Mouse (Mus musculus) urinary bladder, postnatal 14 days (tissue): ENCODE data around the gene Rnf43.

Source experiments
- DNase-seq: peaks from one replicate; pipeline ENCODE4 v3.0.0; 2021; ENCODE audit warnings: low spot score

The Rnf43 gene

DNA sequence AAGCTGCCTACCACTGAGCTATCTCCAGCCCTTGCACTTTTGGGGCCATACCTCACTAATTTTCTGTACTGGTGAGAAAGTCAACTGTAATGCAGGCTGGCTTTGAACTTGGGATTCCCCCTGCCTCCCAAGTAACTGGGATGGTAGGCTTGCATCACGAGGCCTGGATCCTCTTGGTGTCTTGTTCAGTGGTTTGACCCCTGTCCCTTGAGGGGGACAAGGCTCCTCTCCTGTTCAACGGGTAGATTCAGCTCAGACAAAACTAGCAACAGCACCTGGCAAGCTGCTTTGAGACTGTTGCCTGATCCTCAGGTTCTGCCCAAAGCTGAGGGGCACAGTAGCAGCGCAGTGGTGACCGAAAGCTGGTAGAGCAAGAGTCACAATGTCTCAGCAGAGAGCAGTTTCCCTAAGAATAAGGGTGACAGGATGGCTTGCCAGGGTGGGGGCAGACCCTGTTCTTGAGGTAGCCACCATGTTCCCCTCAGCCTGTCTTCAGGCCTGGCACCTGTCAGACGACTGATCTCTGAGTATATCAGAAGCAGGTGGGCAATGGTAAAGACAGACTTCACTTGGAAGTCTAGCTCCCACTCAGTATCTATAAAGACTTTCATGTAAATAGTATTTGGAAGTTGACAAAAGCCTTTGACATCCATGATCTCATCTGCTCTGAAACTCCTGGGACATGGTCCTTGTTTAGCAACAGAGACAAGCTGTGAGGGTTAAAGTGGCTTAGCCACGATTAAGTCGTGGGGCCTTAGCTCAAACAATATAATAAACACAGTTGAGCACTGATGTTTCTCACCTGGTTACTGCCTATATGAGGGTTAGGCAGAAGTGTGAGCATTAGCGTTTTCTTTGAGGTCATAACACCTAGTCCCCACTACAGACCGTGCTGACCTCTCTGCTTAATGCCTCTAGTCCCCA lies 83.4 kb downstream of the Rnf43 start:
- no peak for DNase-seq

DNA sequence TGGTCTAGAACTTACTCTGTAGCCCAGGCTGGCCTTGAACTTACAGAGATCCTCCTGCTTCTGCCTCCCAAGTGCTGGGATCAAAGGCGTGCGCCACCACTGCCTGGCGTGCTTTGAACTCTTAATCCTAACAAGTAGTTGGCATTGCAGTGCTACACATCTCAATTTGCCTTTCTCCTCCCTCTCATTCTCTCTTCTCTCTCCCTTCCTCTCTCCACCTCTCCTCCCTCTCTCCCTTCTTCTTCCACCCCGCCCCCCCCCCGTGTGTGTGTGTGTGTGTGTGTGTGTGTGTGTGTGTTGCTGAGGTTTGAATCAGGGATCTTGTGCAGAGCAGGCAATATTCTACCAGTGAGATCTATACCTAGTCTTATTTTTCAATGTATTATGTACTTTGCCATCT lies 84.8 kb downstream of the Rnf43 start:
- no peak for DNase-seq

DNA sequence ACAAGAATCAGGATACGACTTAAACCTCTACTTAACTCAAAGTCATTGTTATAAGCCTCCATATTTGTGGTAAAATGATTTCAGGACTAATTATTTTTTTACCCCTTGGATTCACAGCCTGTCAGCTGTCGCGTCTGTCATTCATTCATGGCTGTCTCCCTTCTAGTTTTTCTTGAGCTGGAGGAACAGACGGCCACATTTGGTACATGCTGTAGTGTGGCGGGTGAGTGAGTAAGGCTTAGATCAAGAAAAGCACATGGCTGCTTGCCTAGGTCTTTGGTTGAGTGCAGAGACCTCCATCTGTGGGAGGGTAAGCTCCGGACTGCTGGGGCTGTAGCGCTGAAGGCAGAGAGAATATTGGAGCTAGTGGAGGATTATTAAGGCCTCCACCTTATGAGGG lies 85.2 kb downstream of the Rnf43 start:
- DNase-seq: no peak

DNA sequence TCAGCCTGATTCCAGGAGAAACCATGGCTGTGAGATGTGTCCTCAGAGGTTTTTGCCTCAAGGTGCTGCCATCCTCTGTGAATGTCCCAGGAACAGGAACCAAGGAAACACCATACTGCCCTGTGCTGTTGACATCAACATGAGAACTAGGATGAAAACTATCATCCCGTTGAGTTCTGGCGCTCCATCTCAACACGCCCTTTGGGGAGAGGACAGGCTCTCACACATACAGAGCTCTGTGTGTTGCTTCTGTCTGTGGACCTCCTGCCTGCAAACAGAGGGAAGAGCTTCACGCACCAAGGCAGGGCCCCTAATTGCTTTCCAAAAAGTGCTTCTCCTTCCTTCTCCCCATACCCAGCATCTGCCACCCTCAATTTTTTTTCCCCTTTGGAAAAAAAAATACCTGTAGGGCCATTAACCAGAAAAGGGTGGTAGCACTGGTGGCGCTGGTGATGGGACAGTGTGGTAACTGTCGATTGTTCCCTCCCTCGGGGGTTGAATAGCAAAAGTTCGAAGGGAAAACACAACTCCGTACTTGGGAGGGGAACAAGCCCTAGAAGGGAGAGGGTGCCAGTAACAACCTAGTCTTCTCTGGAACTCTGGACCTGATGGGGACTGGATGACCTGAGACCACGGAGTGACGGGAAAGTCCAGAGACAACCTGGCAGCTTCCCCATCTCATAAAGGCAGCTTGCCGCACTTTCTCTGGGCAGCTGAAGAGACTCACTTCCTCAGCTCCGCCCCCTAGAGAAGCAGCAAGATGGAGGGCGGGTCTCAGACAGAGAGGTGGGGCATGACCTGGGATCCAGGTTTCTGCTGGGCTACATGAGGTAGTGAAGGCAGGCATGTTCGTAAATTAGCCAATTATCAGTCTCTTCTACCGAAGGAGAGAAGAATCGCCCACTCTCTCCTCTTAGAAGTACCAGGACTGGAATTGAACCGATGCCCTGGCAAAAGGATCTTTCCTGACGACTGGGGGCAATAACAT lies 85.9 kb downstream of the Rnf43 start:
- DNase-seq: peak; percentile 25

DNA sequence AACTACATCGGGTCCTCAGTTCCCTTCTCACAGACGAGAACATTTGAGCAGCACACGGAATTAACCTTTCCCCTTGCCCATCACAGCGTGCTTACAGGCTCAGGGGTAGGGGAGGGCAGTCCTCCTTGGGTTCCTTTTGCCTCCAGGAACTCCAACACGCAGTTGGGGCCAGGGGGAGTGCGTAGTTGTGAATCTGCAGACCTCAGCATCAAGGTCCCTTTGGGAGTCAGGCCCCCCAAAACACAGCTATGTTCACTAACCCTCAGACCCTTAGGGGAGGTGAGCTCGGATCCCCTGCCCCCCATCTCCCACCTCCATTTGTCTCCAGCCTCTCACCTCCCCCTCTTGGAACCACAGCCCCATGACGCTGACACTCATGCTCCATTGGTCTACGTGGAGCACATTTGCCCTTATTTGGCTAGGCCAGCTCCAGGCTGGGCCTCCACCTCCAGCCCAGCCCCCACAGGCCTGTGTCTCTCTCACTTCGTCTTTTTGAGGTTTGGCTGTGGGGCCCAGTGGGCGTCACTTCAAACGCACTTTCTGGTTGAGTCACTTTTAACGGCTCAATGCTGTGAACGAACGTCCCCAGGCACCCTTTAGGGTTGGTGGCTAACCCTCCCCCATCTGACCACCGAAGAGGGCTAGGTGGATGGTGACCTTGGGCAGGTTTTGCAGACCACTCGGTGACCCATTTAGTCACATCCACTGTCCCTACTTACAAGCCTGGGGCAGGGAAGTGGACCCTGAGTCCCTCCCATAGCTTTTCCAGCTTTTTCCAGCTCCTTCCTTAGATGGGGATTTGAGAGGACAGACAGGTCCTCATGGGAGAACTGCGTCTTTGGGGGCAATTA lies 86.9 kb downstream of the Rnf43 start:
- peak; percentile 43 for DNase-seq

DNA sequence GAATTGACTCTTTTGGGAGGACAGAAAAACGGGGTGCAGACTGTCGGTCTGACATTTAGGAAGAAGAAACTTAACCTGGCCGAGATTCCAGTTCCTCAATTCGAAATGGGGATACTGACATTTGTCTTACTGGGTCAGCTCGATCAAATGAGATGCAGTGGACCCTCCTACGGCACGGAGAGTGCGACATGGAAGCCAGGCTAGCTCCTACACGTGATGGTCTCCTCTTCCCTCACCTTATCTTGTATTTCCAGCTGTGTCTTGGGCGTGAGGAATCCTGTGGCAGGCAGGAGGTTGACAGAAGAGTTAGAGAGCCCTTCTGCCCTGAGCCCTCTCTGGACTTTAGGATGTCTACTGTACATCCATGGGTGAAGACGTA lies 87.5 kb downstream of the Rnf43 start:
- DNase-seq: no peak

DNA sequence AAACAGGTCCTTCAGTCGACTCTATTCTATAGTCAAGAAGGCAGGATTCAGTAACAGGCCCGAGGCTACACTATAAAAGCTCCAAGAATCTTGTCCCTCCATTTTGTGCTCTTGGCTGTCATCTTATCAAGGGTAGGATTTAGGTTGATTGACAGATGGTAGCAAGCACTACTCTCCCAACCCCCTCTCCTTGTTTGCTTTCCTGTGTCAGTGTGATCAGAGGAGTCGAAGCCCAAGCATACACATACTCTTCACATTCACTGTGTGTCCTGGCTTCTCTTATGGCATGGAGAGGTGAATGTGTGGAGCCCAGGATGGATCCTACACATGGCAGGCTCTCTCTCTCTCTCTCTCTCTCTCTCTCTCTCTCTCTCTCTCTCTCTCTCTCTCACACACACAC lies 88.0 kb downstream of the Rnf43 start:
- DNase-seq: no peak

DNA sequence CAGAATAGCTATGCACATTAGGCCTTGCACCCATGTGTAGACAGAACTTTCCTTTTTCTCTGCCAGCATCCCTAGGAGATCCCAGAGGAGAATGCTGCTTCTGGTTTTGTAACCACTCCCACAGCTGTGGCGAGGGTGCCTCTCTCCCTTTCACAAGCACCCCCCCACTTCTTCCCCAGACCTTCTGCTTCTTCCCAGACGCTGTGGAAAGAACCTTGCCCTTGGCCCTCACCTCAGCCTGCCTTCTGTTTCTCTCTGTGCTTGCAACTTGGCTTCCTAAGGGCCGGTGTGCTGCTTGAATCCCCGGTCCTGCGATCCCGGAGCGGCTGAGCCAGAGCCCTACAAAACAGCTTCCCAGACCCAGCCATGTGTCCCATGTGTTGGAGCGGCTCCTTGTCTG lies 88.5 kb downstream of the Rnf43 start:
- no peak for DNase-seq

DNA sequence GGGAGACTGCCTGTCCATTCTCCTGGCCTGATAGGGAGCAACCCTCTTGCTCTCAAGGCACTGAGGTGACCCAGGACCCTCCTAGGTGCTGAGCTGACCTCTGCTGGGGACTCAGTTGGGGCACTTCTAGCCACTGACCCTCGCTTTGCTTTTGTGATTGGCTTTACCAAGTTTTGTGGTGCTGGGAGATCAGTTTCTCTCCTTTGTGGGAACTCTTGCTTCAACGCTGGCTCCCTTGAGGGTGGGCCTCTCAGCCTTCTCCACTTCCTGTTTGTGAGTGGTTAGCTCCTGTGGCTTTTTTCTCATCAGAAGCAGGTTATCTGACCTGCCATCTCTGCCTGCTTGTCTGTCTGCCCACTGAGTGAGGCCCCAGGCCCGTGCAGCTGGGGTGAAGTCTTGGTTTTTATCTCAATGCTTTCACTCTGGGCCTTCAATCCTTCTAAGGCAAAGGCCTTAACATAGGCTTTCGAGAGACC lies 89.0 kb downstream of the Rnf43 start:
- DNase-seq: no peak

DNA sequence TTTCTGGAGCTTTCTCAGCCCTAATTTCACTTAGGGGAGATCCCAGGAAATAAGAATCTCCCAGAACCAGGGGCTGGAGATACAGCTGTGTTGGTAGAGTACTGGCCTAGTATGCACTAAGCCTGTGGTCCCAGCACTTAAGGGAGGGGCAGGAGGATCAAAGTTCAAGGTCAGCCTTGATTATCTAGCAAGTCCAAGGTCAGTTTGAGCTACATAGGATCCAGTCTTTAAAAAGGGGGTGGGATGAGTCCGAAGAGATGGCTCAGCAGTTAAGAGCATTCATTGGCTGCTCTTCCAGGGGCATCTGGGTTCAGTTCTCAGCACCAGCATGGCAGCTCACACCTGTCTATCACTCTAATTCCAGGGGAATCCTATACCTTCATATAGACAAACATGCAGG lies 89.8 kb downstream of the Rnf43 start:
- DNase-seq: no peak

DNA sequence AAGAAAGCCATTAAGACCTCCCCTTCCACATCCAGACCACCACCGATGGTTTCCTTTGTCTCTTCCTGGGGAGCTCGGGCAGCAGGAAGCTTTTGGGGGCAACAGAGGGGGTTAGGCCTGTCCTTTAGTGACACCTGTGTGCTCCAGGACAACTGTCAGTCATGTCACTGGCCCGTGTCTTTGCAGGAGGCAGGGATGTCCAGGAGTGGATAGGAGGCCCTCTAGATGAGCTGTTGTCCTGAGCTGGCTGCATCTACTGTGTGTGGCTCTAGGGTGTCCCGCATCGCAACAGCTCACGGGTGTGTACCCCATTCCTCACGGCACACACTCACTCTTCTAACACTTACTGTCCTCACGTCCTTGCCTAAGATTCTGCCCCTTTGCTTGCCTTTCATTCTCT lies 90.7 kb downstream of the Rnf43 start:
- DNase-seq: no peak

DNA sequence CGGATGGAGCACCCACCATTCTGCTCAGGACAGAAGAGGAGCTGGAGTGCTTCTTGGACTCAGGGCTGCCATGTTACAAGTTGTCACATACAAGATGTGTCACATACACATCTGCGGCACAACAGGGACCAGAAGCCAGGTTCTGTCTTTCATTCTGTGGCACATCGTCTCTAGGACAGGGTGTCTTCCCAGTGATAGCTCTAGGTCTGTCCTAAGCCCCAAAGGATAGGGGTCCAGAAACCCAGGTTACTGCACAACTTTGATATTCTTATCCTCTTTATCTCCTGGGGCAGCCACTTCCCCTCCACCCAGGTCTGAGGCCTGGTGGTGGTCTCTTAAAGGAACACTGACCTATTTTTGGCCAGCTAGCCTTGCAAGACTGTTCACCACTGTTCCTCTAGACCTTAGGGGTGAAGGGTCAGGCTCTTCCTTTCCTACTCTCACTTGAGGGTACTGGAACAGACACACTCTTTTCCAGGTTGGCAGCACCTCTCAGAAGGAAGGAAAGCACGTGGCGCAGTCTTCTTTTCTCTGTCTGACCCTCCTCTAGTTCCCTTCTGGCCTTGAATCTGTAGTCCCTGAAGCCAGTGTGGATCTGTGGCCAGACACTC lies 91.5 kb downstream of the Rnf43 start:
- no peak for DNase-seq

DNA sequence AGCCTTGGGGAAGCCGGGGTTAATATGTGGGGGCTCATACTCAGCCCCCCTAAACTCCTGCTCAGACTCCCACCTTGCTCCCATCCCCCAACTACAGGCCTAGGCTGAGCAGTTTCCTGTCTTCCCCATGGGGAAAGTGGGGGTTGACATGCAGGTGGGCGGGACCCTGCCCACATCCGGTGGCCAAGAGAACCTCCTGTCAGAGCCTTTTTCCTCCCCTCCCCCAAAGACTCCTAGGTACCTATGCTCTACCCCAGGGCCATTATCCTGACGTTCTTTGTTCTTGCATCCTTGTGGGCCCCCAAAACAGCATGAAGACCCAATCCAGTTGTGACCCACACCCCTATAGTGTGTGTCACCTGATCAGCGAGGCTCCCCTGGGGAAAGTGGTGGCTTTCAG lies 92.1 kb downstream of the Rnf43 start:
- DNase-seq: no peak

DNA sequence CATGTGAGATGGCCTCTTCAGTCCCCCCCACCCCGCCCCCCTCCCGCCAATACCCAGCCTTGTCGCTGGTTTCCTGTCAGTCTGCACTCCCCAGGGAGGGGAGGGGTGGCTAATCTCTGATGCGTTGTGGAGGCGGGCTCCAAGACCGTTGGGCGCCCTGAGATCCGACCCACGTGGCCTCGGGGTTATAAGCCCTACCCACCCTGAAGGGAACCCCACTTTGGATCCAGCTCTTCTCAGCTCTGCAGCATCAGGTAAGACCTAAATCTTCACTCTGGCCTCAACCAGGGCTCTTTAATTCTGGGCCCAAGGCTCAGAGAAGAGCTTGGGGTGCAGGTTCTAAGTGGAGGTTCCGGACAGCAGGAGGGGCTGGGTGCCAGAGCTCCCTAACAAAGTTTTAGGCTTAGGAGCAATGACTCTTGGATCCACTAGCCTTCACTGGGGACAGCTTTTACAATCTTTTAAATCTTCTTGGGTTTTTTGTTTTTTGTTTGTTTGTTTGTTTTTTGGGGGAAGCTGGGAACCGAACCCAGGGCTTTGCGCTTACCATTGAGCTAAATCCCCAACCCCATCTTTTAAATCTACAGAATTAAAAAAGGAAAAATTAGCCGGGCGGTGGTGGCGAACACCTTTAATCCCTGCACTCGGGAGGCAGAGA lies 93.0 kb downstream of the Rnf43 start:
- peak; percentile 21 for DNase-seq

DNA sequence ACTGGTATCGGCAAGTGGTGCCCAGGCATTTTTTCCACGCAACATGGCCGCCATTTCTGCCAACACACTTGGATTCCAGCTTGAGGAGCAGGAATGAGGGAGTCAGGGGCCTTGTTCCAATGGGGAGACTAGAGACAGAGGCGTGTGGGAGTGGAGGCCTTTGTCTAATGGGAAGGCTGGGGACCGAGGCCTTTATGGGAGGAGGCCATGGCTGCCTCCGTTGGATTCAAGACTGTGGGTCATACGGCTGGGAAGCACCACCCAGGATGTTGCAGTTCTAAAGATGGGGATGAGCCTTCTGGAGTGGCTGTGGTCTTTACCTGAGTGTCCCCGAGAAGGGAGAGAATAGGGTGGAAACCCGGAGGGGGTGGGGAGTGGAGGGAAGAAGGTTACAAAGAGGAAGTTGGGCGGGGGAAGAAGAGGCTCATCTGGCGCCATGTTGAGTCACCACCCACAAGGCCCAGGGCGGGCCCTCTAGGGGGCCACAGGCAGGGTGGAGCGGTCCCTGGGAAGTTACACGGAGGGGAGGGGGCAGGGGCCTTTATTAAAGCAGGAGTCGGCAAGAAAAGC lies 93.8 kb downstream of the Rnf43 start:
- DNase-seq: no peak

DNA sequence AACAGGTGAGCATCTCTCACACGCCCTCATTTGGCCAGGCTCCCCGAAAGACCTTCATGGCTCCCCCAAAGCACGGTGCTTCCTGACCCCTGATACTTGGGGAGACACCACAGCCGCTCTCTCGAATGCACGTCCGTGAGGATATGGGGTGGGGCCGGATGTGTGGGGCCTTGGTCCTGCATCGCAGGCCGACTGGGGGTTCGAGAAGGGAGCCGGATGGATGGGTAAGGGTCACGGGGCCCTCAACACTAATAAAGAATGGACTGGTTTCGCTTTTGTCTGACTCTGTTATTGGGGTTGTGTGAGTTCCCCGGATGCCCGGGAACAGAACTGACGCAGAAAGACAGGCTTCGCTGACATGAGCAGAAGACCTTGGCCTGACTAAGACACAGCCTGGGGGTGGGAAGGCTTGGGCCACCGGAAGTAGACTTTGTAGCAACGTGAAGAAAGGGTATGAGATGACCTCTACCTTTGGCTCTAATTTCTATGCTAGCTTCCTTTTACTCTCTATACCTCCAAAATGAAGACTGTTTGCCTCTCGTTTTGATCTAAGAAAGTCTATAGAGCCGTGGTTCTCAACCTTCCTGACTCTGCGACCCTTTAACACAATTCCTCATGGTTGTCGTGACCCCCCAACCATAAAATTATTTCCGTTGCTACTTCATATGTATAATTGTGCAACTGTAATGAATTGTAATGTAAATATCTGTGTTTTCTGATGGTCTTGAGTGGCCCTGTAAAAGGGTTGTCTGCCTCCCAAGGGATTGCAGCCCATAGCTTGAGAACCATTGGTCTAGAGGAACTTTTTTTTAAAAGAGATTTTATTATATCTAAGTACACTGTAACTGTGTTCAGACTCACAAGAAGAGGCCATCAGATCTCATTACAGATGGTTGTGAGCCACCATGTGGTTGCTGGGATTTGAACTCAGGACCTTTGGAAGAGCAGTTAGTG lies 94.8 kb downstream of the Rnf43 start:
- no peak for DNase-seq

DNA sequence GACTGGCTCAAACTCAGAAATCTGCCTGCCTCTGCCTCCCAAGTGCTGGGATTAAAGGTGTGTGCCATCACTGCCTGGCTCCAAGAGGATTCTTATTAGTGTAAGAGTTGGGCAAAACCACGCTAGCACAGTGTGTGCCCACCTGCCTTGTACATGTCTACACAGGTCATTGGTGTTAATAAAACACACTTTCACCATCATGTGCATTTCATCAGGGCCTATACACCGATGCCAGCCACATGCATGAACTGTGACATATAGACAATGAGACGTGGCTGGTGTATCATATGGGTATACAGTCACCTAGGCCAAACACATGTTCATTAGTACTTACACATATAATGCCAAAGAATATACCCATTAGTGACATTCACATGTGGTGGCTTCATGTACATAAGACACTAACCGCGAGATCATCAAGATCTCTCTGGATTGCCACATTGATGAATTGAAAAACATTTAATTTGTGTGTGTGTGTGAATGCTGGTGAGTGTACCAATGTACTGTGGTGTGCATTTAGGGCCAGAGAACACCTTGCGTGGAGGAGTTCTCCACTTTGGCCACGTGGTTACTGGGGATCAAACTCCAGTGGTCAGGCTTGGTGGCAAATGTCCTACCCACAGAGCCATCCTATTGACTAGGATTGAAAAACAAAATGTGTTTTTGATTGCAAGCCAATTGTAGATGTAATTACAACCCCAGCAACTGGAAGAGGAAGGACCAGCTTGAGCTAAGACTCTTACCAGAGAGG lies 95.8 kb downstream of the Rnf43 start:
- DNase-seq: no peak

DNA sequence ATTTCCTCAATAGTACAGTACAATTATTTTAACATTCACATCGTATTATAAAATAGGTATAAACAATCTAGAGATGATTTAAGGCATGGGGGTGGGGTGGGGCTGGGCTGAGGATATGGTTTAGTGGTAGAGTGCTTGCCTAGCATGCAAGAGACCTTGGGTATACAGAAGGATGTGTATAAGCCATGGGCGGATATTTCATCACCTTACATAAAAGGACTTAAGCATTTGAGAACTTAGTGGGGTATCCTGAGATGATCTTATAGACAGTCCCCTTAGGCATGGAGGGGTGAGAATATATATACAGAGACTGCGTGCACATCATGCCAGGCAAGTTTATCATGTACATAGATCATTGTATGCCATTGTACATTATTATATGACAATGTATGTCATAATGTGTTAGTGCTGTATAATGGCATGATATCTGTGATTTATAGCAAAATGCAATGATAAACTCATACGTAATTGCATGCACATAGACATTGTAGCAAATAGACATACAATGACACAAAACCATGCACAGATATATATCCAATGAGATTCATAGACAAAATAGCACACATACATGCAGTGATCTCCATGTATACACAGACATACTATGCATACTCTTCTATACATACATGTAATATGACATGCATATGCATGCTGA lies 96.6 kb downstream of the Rnf43 start:
- no peak for DNase-seq
